Mouse (Mus musculus): ENCODE data around the gene Mob2.

- TF ChIP-seq CTCF (IDR thresholded peaks at IDR 0.05; ENCODE audit: insufficient read depth, low read length) (no peak), POLR2A (IDR thresholded peaks at IDR 0.05; ENCODE audit: borderline replicate concordance, extremely low read depth, low read depth, low read length) (no peak)
These were observed 32.1 kb upstream of the Mob2 start for GRCm38 (mm10) chr7:142092991-142093390.
